Mouse (Mus musculus): ENCODE results near the gene Tppp3. TPM values are rescaled to one million over a fixed set of nuclear protein-coding genes. Genes with fewer than 3 reads are reported as not detected.

Tppp3 gene
- total and polyA plus RNA-seq, 3 experiments: 26.2 to 50.8 (median 37.5) TPM

GRCm38 (mm10) chr8:105433021-105433420, 38.3 kb downstream of the Tppp3 start:
- no peak for DNase-seq

DNA sequence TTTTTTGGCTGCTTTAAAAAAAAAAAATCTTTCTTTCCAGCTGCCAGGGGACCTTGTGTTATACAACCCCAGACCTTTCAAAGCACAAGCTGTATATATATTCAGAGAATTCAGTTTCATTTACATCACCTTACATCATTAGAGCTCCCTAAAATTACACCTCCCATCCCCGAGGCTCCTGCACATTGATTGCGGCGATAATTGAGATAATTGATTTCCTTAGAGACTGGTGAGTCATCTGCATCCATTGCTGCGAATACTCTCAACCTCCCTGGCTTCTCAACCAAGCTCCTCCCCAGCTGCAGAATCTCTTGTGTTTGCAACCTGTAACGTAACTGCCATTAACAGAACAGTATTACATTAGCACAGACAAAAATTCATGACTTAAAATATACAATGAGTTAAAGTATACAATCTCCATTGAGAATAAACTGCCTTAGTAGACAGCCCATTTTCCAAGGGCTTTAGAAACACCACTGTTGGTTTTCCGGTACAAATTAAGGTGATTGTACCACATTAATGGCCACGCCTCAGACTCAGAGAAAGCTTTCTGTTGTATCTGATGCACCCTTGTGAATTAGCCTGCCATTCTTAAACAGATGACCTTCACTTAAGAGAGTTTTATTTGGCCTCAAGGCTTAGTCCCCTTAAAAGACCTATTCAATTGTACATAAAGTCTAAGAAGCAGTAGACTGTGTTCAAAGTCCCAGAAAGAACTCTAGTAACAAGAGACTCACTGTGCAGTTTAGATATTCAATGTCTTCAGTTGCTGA, 39.4 kb downstream of the Tppp3 start:
- no peak for DNase-seq

- no peak for DNase-seq
These were observed 44.4 kb downstream of the Tppp3 start for GRCm38 (mm10) chr8:105426878-105427277.

DNA sequence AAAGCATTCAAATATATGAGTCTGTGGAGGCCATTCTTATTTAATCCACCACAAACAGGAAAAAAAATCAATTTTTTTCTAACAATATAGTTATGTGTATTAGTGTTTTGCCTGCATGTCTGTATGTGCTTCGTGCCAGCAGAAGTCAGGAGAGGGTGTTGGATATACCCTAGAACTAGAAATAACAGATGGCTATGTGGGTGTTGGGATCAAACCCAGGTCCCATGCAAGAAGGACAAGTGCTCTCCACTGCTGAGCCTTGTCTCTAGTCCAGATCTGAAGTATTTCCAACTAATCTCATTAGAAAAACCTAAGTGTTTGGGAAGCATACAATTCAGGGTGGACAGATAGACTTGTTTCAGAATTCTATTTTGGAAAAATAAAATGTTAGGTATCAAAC, 49.3 kb downstream of the Tppp3 start:
- DNase-seq: no peak

GRCm38 (mm10) chr8:105419800-105420199, 51.5 kb downstream of the Tppp3 start:
- DNase-seq: no peak

DNA sequence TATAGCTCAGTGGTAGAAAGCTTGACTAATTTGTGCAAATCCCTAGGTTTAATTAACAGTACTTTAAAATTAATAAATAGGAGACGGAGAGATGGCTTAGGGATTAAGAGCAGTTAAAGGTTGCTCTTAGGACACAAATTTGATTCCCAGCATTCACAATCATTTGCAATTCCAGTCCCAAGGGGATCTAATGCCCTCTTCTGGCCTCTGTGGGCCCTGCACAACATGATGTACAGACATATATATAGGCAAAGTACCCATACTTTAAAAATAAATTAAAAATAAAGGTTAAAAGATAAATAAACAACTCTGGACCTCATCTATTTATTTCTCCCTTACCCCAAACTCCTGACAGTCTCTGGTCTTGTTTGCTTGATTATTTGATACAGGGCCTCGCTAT, 52.3 kb downstream of the Tppp3 start:
- no peak for DNase-seq

Other genes starting within 250 kb of the Tppp3 start
- 10 to 100 TPM; 20.9 to 30.6 TPM for gene D230025D16Rik, start 246.4 kb downstream of the Tppp3 start, total RNA-seq (2021)
- 19.3 and 21.5 TPM in 2 replicates for gene D230025D16Rik, start 246.4 kb downstream of the Tppp3 start, polyA plus RNA-seq (2012; rRNA removed)
- gene B3gnt9, start 216.4 kb downstream of the Tppp3 start, total RNA-seq (2021): 1 to 10 TPM; 3.1 to 5.0 TPM
- gene B3gnt9, start 216.4 kb downstream of the Tppp3 start, polyA plus RNA-seq (2012; rRNA removed): 15.2 and 28.9 TPM in 2 replicates
- gene Tradd, start 206.9 kb downstream of the Tppp3 start, total RNA-seq (2021): 10 to 100 TPM; 11.7 to 12.4 TPM
- 26.3 and 26.5 TPM in 2 replicates for gene Tradd, start 206.9 kb downstream of the Tppp3 start, polyA plus RNA-seq (2012; rRNA removed)
- gene Fbxl8, start 206.9 kb downstream of the Tppp3 start, total RNA-seq (2021): 1 to 10 TPM; 3.3 to 4.0 TPM
- gene Fbxl8, start 206.9 kb downstream of the Tppp3 start, polyA plus RNA-seq (2012; rRNA removed): 10.4 and 11.5 TPM in 2 replicates
- gene Hsf4, start 201.7 kb downstream of the Tppp3 start, total RNA-seq (2021): 1 to 10 TPM; 2.3 TPM
- gene Hsf4, start 201.7 kb downstream of the Tppp3 start, polyA plus RNA-seq (2012; rRNA removed): 1.8 and 2.3 TPM in 2 replicates
- 10 to 100 TPM in 1 of 2 experiments, 1 to 10 TPM in 1; 6.2 to 10.3 TPM for gene Nol3, start 195.4 kb downstream of the Tppp3 start, total RNA-seq (2021)
- gene Nol3, start 195.4 kb downstream of the Tppp3 start, polyA plus RNA-seq (2012; rRNA removed): 4.4 and 5.3 TPM in 2 replicates
- 1 to 10 TPM; 1.8 to 3.4 TPM for gene 4931428F04Rik, start 181.7 kb downstream of the Tppp3 start, total RNA-seq (2021)
- gene 4931428F04Rik, start 181.7 kb downstream of the Tppp3 start, polyA plus RNA-seq (2012; rRNA removed): 3.4 and 4.1 TPM in 2 replicates
- 10 to 100 TPM; 13.3 to 28.4 TPM for gene Exoc3l, start 175.4 kb downstream of the Tppp3 start, total RNA-seq (2021)
- gene Exoc3l, start 175.4 kb downstream of the Tppp3 start, polyA plus RNA-seq (2012; rRNA removed): 34.8 and 55.8 TPM in 2 replicates
- 10 to 100 TPM; 35.9 to 47.0 TPM for gene E2f4, start 173.9 kb downstream of the Tppp3 start, total RNA-seq (2021)
- 94.8 and 108 TPM in 2 replicates for gene E2f4, start 173.9 kb downstream of the Tppp3 start, polyA plus RNA-seq (2012; rRNA removed)
- gene Elmo3, start 165.9 kb downstream of the Tppp3 start, total RNA-seq (2021): 1 to 10 TPM; 5.3 to 6.5 TPM
- gene Elmo3, start 165.9 kb downstream of the Tppp3 start, polyA plus RNA-seq (2012; rRNA removed): 14.2 and 15.4 TPM in 2 replicates
- gene Lrrc29, start 145.2 kb downstream of the Tppp3 start, total RNA-seq (2021): 1 to 10 TPM; 4.3 to 4.4 TPM
- 8.8 and 11.1 TPM in 2 replicates for gene Lrrc29, start 145.2 kb downstream of the Tppp3 start, polyA plus RNA-seq (2012; rRNA removed)
- gene Tmem208, start 145.2 kb downstream of the Tppp3 start, total RNA-seq (2021): 10 to 100 TPM; 53.7 to 71.4 TPM
- 82.8 and 84.1 TPM in 2 replicates for gene Tmem208, start 145.2 kb downstream of the Tppp3 start, polyA plus RNA-seq (2012; rRNA removed)
- 10 to 100 TPM in 1 of 2 experiments, 1 to 10 TPM in 1; 7.6 to 16.5 TPM for gene Fhod1, start 123.6 kb downstream of the Tppp3 start, total RNA-seq (2021)
- 16.3 and 21.1 TPM in 2 replicates for gene Fhod1, start 123.6 kb downstream of the Tppp3 start, polyA plus RNA-seq (2012; rRNA removed)
- gene Slc9a5, start 122.7 kb downstream of the Tppp3 start, total RNA-seq (2021): under 1 TPM; 0.55 to 0.86 TPM
- 3.3 and 4.1 TPM in 2 replicates for gene Slc9a5, start 122.7 kb downstream of the Tppp3 start, polyA plus RNA-seq (2012; rRNA removed)
- under 1 TPM; 0.35 to 0.52 TPM for gene Plekhg4, start 98.3 kb downstream of the Tppp3 start, total RNA-seq (2021)
- gene Plekhg4, start 98.3 kb downstream of the Tppp3 start, polyA plus RNA-seq (2012; rRNA removed): 0.20 and 0.58 TPM in 2 replicates
- gene Kctd19, start 58.0 kb downstream of the Tppp3 start, total RNA-seq (2021): not detected
- 0.03 and 0.11 TPM in 2 replicates for gene Kctd19, start 58.0 kb downstream of the Tppp3 start, polyA plus RNA-seq (2012; rRNA removed)
- gene Lrrc36, start 58.0 kb downstream of the Tppp3 start, total RNA-seq (2021): 1 to 10 TPM; 2.7 to 3.0 TPM
- 1.3 and 1.5 TPM in 2 replicates for gene Lrrc36, start 58.0 kb downstream of the Tppp3 start, polyA plus RNA-seq (2012; rRNA removed)
- gene Zdhhc1, start 25.4 kb upstream of the Tppp3 start, total RNA-seq (2021): 10 to 100 TPM; 13.8 to 19.2 TPM
- 53.3 and 62.5 TPM in 2 replicates for gene Zdhhc1, start 25.4 kb upstream of the Tppp3 start, polyA plus RNA-seq (2012; rRNA removed)
- gene Hsd11b2, start 47.2 kb upstream of the Tppp3 start, total RNA-seq (2021): under 1 TPM; 0.14 to 0.35 TPM
- gene Hsd11b2, start 47.2 kb upstream of the Tppp3 start, polyA plus RNA-seq (2012; rRNA removed): 1.2 and 2.2 TPM in 2 replicates
- 100 to 1,000 TPM; 113 to 118 TPM for gene Atp6v0d1, start 94.5 kb upstream of the Tppp3 start, total RNA-seq (2021)
- gene Atp6v0d1, start 94.5 kb upstream of the Tppp3 start, polyA plus RNA-seq (2012; rRNA removed): 77.6 and 80.3 TPM in 2 replicates
- gene Ripor1, start 133.7 kb upstream of the Tppp3 start, total RNA-seq (2021): 10 to 100 TPM; 23.2 to 37.3 TPM
- 29.8 and 33.0 TPM in 2 replicates for gene Ripor1, start 133.7 kb upstream of the Tppp3 start, polyA plus RNA-seq (2012; rRNA removed)
- gene Ctcf, start 165.0 kb upstream of the Tppp3 start, total RNA-seq (2021): 10 to 100 TPM; 51.5 to 53.4 TPM
- 14.5 and 15.6 TPM in 2 replicates for gene Ctcf, start 165.0 kb upstream of the Tppp3 start, polyA plus RNA-seq (2012; rRNA removed)
- 1 to 10 TPM; 2.3 to 2.4 TPM for gene Agrp, start 165.9 kb upstream of the Tppp3 start, total RNA-seq (2021)
- gene Agrp, start 165.9 kb upstream of the Tppp3 start, polyA plus RNA-seq (2012; rRNA removed): 1.5 and 2.6 TPM in 2 replicates
- 1 to 10 TPM; 2.0 to 2.9 TPM for gene Carmil2, start 214.7 kb upstream of the Tppp3 start, total RNA-seq (2021)
- gene Carmil2, start 214.7 kb upstream of the Tppp3 start, polyA plus RNA-seq (2012; rRNA removed): 3.3 and 4.2 TPM in 2 replicates
- 10 to 100 TPM; 21.7 to 28.7 TPM for gene Acd, start 229.6 kb upstream of the Tppp3 start, total RNA-seq (2021)
- gene Acd, start 229.6 kb upstream of the Tppp3 start, polyA plus RNA-seq (2012; rRNA removed): 39.9 and 41.9 TPM in 2 replicates
- 10 to 100 TPM; 11.0 to 14.7 TPM for gene Pard6a, start 229.6 kb upstream of the Tppp3 start, total RNA-seq (2021)
- 20.2 and 21.3 TPM in 2 replicates for gene Pard6a, start 229.6 kb upstream of the Tppp3 start, polyA plus RNA-seq (2012; rRNA removed)
- not detected for gene 4933405L10Rik, start 236.1 kb upstream of the Tppp3 start, total RNA-seq (2021)
- 0.10 TPM in 1 of 2 replicates, not detected in the other for gene 4933405L10Rik, start 236.1 kb upstream of the Tppp3 start, polyA plus RNA-seq (2012; rRNA removed)
- 1 to 10 TPM; 2.9 to 6.8 TPM for gene Enkd1, start 236.7 kb upstream of the Tppp3 start, total RNA-seq (2021)
- 9.7 and 12.9 TPM in 2 replicates for gene Enkd1, start 236.7 kb upstream of the Tppp3 start, polyA plus RNA-seq (2012; rRNA removed)